Mouse (Mus musculus): ENCODE measurements at regions not wholly inside any gene's neighbourhood (a gene's known extent, or its start where the extent isn't known, plus 50 kb on each side); places are given as distances from the start of the nearest gene placed in this dataset.
A peak's percentile ranks its signal among the peaks of the same experiment; 100 is the strongest.

DNA sequence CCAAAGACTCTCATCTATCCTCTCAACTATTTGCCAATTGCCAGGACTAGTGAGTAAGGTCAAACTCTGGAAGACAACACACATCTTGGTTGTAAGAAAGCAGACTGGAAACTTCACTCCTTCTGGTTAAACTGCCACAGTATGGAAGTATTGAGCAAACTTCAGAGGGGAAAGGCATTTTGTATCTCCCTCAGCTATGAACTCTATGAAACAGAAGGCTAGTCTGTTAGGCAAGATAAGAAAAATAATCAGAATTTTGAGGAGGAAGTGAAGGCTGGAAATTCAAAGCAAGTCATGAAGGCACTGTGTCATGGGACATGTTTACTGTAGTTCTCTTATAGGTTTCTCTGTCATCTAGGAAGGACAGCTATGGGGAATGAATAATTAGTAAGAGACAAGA is 265.7 kb upstream of the Pdcd1 start:
- no peaks in the 10 kb centered on the region for H3K27me3 ChIP-seq (ENCODE audit: control insufficient read depth, insufficient read depth, low read length)
- DNase-seq (ENCODE audit: low spot score) (no peak), ATAC-seq (ENCODE audit: low FRiP score, low read depth) (no peak)
- no peak overlapping the region for H3K27ac ChIP-seq (replicated peaks; ENCODE audit: low read depth, low read length)
- no peak overlapping the region for H3K4me3 ChIP-seq (replicated peaks; ENCODE audit: low read length)
- no peak overlapping the region for H3K9ac ChIP-seq (ENCODE audit: low read depth, low read length, severe bottlenecking)
- no peaks in the 10 kb centered on the region for H3K4me1 ChIP-seq (ENCODE audit: control insufficient read depth, insufficient read depth, low read length)
- H3K9me3 ChIP-seq (ENCODE audit: control insufficient read depth, low read length) = no peaks in the 10 kb centered on the region
- TF ChIP-seq POLR2A (IDR thresholded peaks at IDR 0.05; ENCODE audit: borderline replicate concordance, extremely low read depth, insufficient read depth, insufficient read length) = no peak
- H3K36me3 ChIP-seq (ENCODE audit: control insufficient read depth, insufficient read depth, low read length) = no peaks in the 10 kb centered on the region
- H3K4me2 ChIP-seq (replicated peaks; ENCODE audit: low read depth, low read length, severe bottlenecking) = no peak overlapping the region

DNA sequence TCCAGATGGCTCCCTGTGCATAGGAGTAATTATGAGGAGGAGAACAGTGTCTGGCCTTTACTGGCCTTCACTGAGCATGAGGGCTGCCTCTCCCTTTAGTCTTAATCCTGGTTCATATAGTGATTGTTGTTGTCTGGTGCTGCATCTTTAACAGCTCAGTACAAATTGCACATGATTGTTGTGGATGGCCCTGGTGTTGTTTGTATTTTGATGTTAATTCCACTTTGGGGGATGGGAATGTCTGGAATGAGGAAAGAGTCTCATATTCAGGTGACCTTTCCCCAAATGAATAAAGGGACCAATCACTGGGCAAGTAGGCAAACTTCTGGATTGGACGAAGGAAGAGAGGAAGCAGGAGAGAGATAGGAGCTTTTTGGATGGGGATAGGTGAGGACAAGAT is 246.0 kb upstream of the Pdcd1 start:
- TF ChIP-seq POLR2A (IDR thresholded peaks at IDR 0.05; ENCODE audit: borderline replicate concordance, extremely low read depth, insufficient read depth, insufficient read length) = no peak
- Histone ChIP-seq H3K36me3 (ENCODE audit: control insufficient read depth, insufficient read depth, low read length) (no peaks in the 10 kb centered on the region), H3K9ac (ENCODE audit: low read depth, low read length, severe bottlenecking) (no peak overlapping the region), H3K4me1 (ENCODE audit: control insufficient read depth, insufficient read depth, low read length) (no peaks in the 10 kb centered on the region), H3K9me3 (ENCODE audit: control insufficient read depth, low read length) (no peaks in the 10 kb centered on the region), H3K27me3 (ENCODE audit: control insufficient read depth, insufficient read depth, low read length) (no peaks in the 10 kb centered on the region), H3K27ac (replicated peaks; ENCODE audit: low read depth, low read length) (no peak overlapping the region), H3K4me3 (replicated peaks; ENCODE audit: low read length) (no peak overlapping the region), H3K4me2 (replicated peaks; ENCODE audit: low read depth, low read length, severe bottlenecking) (no peak overlapping the region)
- no peak for DNase-seq (ENCODE audit: low spot score)
- ATAC-seq (ENCODE audit: low FRiP score, low read depth) = no peak
- WGBS = 87% methylated on average over 1 of the region's 1 CpGs

DNA sequence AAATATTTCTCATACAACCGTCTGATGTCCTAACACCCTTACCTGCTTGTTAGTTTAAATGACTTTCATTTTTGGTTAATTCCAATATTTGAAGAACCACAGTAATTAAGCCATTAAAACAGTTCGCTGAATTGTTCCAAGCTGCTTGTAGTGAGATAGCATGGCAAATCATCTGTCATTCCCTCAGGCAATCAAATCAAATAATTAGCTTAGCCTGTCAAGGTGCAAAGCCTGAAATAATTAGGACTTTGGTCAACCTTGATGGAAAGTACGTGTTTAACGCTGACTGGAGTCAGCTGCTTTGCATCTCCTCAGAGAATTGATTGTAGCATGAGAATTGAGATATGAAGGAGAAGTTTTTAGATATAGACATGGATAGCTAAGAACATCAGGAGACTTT is 220.2 kb upstream of the Pdcd1 start:
- H3K9ac ChIP-seq (ENCODE audit: low read depth, low read length, severe bottlenecking) = no peak overlapping the region
- WGBS = 40% methylated on average over 4 of the region's 4 CpGs
- no peak overlapping the region for H3K4me3 ChIP-seq (replicated peaks; ENCODE audit: low read length)
- no peak overlapping the region for H3K4me2 ChIP-seq (replicated peaks; ENCODE audit: low read depth, low read length, severe bottlenecking)
- no peaks in the 10 kb centered on the region for H3K36me3 ChIP-seq (ENCODE audit: control insufficient read depth, insufficient read depth, low read length)
- no peak for TF ChIP-seq POLR2A (IDR thresholded peaks at IDR 0.05; ENCODE audit: borderline replicate concordance, extremely low read depth, insufficient read depth, insufficient read length)
- no peak overlapping the region for H3K27ac ChIP-seq (replicated peaks; ENCODE audit: low read depth, low read length)
- no peak for DNase-seq (ENCODE audit: low spot score)
- no peaks in the 10 kb centered on the region for H3K4me1 ChIP-seq (ENCODE audit: control insufficient read depth, insufficient read depth, low read length)
- ATAC-seq (ENCODE audit: low FRiP score, low read depth) = no peak
- H3K9me3 ChIP-seq (ENCODE audit: control insufficient read depth, low read length) = no peaks in the 10 kb centered on the region
- no peaks in the 10 kb centered on the region for H3K27me3 ChIP-seq (ENCODE audit: control insufficient read depth, insufficient read depth, low read length)

DNA sequence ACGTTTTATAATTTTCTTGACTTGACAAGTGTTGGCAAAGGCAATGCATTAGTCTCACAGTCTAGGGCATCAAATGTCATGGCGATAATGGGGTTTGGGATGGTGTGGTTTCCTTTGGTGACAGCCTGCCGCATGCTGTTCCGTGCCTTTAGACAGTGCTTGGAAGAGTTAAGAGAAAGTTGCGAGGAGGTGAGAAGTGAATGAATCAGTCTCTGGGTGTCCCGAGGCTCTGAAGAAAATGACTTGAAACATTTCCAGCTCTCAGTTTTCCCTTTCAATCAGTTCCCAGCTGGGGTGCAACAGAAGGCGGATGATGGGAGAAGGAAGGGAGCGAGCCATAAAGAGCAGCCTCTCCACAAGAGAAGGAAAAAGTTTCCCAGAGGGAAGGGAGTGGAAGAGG is 211.0 kb upstream of the Pdcd1 start:
- Histone ChIP-seq H3K4me1 (ENCODE audit: control insufficient read depth, insufficient read depth, low read length) (no peaks in the 10 kb centered on the region), H3K9ac (ENCODE audit: low read depth, low read length, severe bottlenecking) (no peak overlapping the region), H3K4me3 (replicated peaks; ENCODE audit: low read length) (no peak overlapping the region), H3K4me2 (replicated peaks; ENCODE audit: low read depth, low read length, severe bottlenecking) (no peak overlapping the region), H3K27me3 (ENCODE audit: control insufficient read depth, insufficient read depth, low read length) (no peaks in the 10 kb centered on the region), H3K9me3 (ENCODE audit: control insufficient read depth, low read length) (no peaks in the 10 kb centered on the region), H3K27ac (replicated peaks; ENCODE audit: low read depth, low read length) (no peak overlapping the region), H3K36me3 (ENCODE audit: control insufficient read depth, insufficient read depth, low read length) (no peaks in the 10 kb centered on the region)
- ATAC-seq (ENCODE audit: low FRiP score, low read depth) = no peak
- WGBS = 64% methylated on average over 8 of the region's 8 CpGs
- no peak for DNase-seq (ENCODE audit: low spot score)
- no peak for TF ChIP-seq POLR2A (IDR thresholded peaks at IDR 0.05; ENCODE audit: borderline replicate concordance, extremely low read depth, insufficient read depth, insufficient read length)

DNA sequence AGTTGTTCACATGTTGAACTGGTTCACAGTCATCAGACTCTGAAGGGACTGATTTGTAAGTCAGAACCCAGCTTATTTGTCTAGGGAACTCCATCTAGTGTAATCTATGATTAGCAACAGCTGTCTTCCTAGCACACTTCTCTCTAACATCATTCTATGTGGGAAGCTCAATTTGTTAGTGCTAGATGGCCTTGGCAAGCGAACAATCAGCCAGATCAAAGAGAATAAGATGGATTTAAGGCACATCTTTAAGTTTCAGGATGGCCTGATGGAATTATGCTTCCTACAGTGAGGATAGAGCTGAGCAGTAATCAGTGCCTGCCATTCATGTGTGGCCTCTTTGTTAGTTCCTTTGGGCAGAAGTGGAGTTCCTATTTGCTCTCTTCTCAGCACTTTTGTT is 183.1 kb upstream of the Pdcd1 start:
- no peak overlapping the region for H3K4me2 ChIP-seq (replicated peaks; ENCODE audit: low read depth, low read length, severe bottlenecking)
- no peak overlapping the region for H3K27ac ChIP-seq (replicated peaks; ENCODE audit: low read depth, low read length)
- DNase-seq (ENCODE audit: low spot score) = peak; percentile 18
- H3K36me3 ChIP-seq (ENCODE audit: control insufficient read depth, insufficient read depth, low read length) = no peaks in the 10 kb centered on the region
- no peak overlapping the region for H3K9ac ChIP-seq (ENCODE audit: low read depth, low read length, severe bottlenecking)
- no peak for TF ChIP-seq POLR2A (IDR thresholded peaks at IDR 0.05; ENCODE audit: borderline replicate concordance, extremely low read depth, insufficient read depth, insufficient read length)
- H3K27me3 ChIP-seq (ENCODE audit: control insufficient read depth, insufficient read depth, low read length) = no peaks in the 10 kb centered on the region
- no peak for ATAC-seq (ENCODE audit: low FRiP score, low read depth)
- H3K9me3 ChIP-seq (ENCODE audit: control insufficient read depth, low read length) = no peaks in the 10 kb centered on the region
- H3K4me3 ChIP-seq (replicated peaks; ENCODE audit: low read length) = no peak overlapping the region
- no peaks in the 10 kb centered on the region for H3K4me1 ChIP-seq (ENCODE audit: control insufficient read depth, insufficient read depth, low read length)
- WGBS = 54% methylated on average over 1 of the region's 1 CpGs

DNA sequence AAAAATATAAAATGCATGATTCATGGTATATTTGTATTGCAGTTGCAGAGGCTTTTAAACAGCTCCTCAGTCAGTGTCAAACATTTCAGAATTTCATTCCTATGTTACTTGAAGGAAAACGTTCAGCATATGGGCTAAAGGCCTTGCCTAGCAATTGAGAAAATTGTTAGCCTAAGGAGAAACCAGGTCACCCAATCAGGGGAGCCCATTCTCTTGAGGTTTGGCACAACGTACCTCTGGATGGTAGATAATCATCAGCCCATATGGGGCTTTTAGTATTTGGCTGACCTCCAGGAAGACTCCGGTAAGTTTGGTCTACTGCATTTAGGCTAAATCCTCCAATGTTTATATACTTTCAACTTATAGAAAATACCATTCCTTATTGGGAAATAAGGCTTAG is 168.7 kb upstream of the Pdcd1 start:
- no peak overlapping the region for H3K9ac ChIP-seq (ENCODE audit: low read depth, low read length, severe bottlenecking)
- no peak overlapping the region for H3K27ac ChIP-seq (replicated peaks; ENCODE audit: low read depth, low read length)
- no peaks in the 10 kb centered on the region for H3K36me3 ChIP-seq (ENCODE audit: control insufficient read depth, insufficient read depth, low read length)
- no peak overlapping the region for H3K4me2 ChIP-seq (replicated peaks; ENCODE audit: low read depth, low read length, severe bottlenecking)
- WGBS = 44% methylated on average over 3 of the region's 3 CpGs
- DNase-seq (ENCODE audit: low spot score) (peak; percentile 12), ATAC-seq (ENCODE audit: low FRiP score, low read depth) (no peak)
- no peaks in the 10 kb centered on the region for H3K27me3 ChIP-seq (ENCODE audit: control insufficient read depth, insufficient read depth, low read length)
- no peak overlapping the region for H3K4me3 ChIP-seq (replicated peaks; ENCODE audit: low read length)
- no peaks in the 10 kb centered on the region for H3K9me3 ChIP-seq (ENCODE audit: control insufficient read depth, low read length)
- no peaks in the 10 kb centered on the region for H3K4me1 ChIP-seq (ENCODE audit: control insufficient read depth, insufficient read depth, low read length)
- TF ChIP-seq POLR2A (IDR thresholded peaks at IDR 0.05; ENCODE audit: borderline replicate concordance, extremely low read depth, insufficient read depth, insufficient read length) = no peak
